Mouse (Mus musculus) brain, adult 10 weeks (tissue): Measurements from ENCODE around the gene 1110008P14Rik. TPM values are rescaled to one million over a fixed set of nuclear protein-coding genes. Genes with fewer than 3 reads are reported as not detected.

Experiments
- polyA plus RNA-seq: library from polyadenylated mRNA; stranded (reverse); fragments of 350-450 nt; fragmentation: Illumina TruSeq; extraction: RNeasy Lipid Tissue Mini Kit (QIAGEN cat#74804); gene quantifications from one replicate; pipeline ENCODE4 v1.2.3, GENCODE M21; 2015; ENCODE audit warnings: low read depth, low replicate concordance

Gene 1110008P14Rik
- 442 TPM for polyA plus RNA-seq

DNA sequence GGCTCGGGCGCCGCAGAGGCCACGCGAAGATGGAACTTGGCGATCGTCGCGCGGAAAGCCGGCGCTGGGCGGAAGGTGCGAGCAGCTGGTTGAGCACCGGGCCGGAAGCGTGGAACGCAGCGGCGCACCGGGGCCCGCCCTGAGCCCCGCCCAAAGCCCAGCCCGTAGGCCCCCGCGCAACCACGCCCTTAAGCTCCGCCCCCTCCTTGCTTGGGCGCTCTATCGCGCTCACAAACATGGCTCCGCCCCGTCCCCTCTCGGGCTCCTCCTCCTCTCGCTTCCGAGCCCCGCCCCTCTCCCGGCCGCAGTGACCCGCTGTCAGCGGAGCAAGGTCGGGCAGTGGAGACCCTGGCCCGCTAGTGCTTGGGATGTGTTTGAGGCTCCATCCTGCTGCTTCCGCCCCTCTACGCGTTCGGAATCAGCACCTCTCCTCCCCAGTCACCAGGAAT lies at the start of gene 1110008P14Rik:
Gene 1110008P14Rik (minus strand): TSS at position 164 of the 449 bp plus-strand sequence.

DNA sequence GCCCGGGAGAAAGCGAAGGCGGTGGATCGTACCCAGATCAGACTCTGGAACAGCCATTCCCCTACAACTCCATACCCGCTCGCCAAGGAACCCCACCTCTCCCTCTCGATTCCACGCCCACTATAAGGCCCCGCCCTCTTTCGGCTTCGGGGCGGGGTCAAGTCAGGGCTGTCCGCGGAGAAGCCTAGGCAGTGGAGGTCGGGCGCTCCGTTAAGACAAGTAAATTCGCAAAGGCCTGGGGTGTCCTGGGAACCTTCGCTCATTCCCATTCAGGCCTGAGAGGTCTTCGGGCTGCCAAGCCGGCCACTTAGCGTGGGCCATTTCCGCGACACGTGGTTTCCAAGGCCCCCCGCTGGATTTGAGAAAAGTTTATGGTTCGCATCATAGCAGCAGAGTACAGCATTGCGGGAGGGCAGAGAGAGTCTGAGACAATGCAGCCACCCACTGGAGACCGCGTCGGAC lies 13.8 kb upstream of the 1110008P14Rik start, which contains the start of gene Ptges2:
Gene Ptges2 (plus strand): TSS at position 413 of the 462 bp plus-strand sequence.

DNA sequence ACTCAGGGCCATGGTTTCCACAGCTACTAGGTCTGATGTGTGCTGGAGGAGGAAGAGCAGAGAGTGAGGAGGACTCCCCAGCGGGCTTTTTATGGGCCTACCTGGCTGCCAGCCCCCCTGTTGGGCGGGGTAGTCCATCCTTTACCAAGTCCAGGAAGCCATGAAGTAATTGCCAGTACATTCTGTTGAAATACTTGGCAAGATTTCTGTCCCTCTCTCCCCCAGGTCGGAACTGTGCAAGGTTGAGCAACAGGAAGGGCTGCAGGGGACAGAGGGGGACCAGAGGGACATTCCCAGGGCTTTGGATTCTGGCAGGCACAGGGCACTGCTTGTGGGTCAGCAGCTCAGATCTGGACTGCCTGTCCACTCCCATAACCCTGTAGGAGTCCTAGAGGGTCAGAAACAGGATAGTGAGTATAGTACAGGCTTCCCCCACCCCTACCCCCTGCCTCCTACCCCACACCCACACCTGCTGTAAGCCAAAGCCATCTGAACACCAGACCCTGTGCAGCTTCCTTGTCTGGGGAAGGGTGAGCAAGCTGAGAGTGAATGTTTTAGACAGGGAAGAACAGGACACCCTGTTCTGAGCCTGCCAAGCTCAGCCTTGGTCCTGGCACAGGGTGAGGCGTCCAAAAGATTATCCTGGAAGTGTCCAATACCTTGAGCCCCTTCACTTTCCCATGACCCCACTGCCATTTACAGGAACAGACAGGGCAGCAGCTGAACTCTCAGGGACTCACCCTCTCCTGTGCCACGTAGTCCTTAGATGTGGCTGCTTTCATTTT lies 6.2 kb upstream of the 1110008P14Rik start, which contains the start of gene Lcn2:
Gene Lcn2 (minus strand): TSS at position 547 of the 785 bp plus-strand sequence.

DNA sequence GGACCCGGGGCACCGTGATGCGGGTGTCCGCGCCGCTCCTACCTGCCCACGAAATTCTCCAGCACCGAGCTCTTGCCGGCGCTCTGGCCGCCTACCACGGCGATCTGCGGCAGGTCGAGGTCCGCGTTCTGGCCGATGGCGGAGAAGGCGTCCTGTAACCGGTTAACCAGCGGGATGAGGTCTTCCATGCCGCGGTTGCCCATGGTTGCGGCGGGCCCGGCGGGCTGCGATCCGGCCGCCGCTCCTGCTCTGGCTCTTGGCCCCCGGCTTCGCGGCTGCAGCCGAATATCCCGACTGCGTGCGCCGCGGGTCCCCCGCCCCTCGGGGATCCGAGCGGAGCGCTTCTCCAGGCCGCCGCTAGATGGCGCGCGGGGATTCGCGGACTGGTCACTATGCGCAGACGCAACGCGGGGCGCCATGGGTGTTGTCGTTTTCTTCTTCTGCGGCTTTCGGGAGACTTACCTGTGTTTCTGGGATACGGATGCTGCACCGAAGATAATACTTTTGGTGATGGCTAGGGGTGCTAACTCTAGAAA lies 28.7 kb downstream of the 1110008P14Rik start, which contains the start of gene Dnm1:
Gene Dnm1 (minus strand): TSS at position 332 of the 536 bp plus-strand sequence.

DNA sequence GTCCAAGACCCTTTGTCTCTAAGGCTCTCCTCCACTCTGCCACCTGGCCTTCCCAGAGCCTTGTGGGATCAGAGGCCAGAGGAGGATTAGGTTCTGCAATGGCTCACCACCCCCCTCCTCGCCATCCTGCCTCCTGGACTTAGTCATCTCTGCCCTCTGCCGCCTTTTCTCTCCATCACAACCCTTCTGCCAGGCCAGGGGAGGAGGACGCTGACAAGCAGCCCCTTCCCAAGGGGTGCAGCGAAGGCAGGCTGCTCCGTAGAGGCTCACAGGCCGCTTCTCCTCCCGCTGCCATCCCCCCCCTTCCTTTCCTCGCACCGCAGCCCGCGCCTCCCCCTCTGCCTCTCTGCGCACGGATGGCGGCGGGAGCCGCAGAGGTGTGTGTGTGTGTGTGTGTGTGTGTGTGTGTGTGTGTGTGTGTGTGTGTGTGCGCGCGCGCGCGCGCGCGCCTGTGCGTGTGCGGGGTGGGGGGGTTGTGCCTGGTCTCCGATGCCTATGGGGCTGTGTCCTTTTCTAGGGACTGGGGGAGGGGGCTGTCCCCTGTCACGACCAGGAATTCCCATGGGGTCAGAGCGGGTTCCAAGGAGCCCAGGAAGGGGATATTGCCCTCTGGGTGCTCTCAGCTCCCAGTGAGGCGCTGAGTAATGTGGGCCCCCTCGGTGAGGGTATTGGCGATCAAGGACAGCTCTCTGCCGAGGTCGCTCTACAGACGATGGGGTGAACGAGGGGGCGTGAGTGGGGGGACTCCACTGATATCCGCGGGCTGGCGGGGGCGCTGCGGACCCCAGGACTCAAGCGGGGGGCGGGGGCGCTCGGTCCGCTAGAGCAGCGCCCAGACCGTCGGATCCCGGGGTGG lies 29.4 kb downstream of the 1110008P14Rik start, which contains the start of gene Ciz1:
Gene Ciz1 (plus strand): TSS at position 177 of the 856 bp plus-strand sequence.

Other genes starting within 250 kb of the 1110008P14Rik start
- gene Prrc2b, start 230.9 kb downstream of the 1110008P14Rik start, polyA plus RNA-seq, result 104 TPM
- 12.8 TPM for gene Pomt1, start 145.3 kb downstream of the 1110008P14Rik start, polyA plus RNA-seq
- 60.4 TPM for gene Uck1, start 121.8 kb downstream of the 1110008P14Rik start, polyA plus RNA-seq
- gene Golga2, start 94.6 kb downstream of the 1110008P14Rik start, polyA plus RNA-seq, result 61.7 TPM
- gene Swi5, start 93.9 kb downstream of the 1110008P14Rik start, polyA plus RNA-seq, result 488 TPM
- 59.5 TPM for gene Ciz1, start 29.6 kb downstream of the 1110008P14Rik start, polyA plus RNA-seq
- 752 TPM for gene Dnm1, start 28.6 kb downstream of the 1110008P14Rik start, polyA plus RNA-seq
- gene Lcn2, start 6.3 kb upstream of the 1110008P14Rik start, polyA plus RNA-seq, result 1.5 TPM
- gene Ptges2, start 14.0 kb upstream of the 1110008P14Rik start, polyA plus RNA-seq, result 60.8 TPM
- 2.4 TPM for gene Naif1, start 68.5 kb upstream of the 1110008P14Rik start, polyA plus RNA-seq
- gene Slc25a25, start 69.5 kb upstream of the 1110008P14Rik start, polyA plus RNA-seq, result 57.6 TPM
- gene Fam102a, start 153.4 kb upstream of the 1110008P14Rik start, polyA plus RNA-seq, result 45.6 TPM
- 99.3 TPM for gene Dpm2, start 188.9 kb upstream of the 1110008P14Rik start, polyA plus RNA-seq
- 10.5 TPM for gene Pip5kl1, start 192.9 kb upstream of the 1110008P14Rik start, polyA plus RNA-seq
- 0.71 TPM for gene 9430097D07Rik, start 193.7 kb upstream of the 1110008P14Rik start, polyA plus RNA-seq
- 30.5 TPM for gene St6galnac4, start 205.2 kb upstream of the 1110008P14Rik start, polyA plus RNA-seq
- 122 TPM for gene St6galnac6, start 217.8 kb upstream of the 1110008P14Rik start, polyA plus RNA-seq
- gene Ak1, start 239.8 kb upstream of the 1110008P14Rik start, polyA plus RNA-seq, result 123 TPM